Mouse (Mus musculus): ENCODE measurements at regions not wholly inside any gene's neighbourhood (a gene's known extent, or its start where the extent isn't known, plus 50 kb on each side); places are given as distances from the start of the nearest gene placed in this dataset.

GRCm38 (mm10) chr17:4301142-4301853 lies 605.2 kb upstream of the Nox3 start:
- DNase-seq (ENCODE audit: low spot score): no peak

GRCm38 (mm10) chr17:4311785-4312379 lies 615.8 kb upstream of the Nox3 start:
- DNase-seq (ENCODE audit: low spot score): no peak

GRCm38 (mm10) chr17:4319141-4319540 lies 623.1 kb upstream of the Nox3 start:
- DNase-seq (ENCODE audit: low spot score): no peak

GRCm38 (mm10) chr17:4328810-4329209 lies 632.7 kb upstream of the Nox3 start:
- no peak for DNase-seq (ENCODE audit: low spot score)

- DNase-seq (ENCODE audit: low spot score): no peak
Observed at GRCm38 (mm10) chr17:4331650-4332049, 635.6 kb upstream of the Nox3 start.

- DNase-seq (ENCODE audit: low spot score): no peak
Observed at GRCm38 (mm10) chr17:4333091-4333490, 637.0 kb upstream of the Nox3 start.

- DNase-seq (ENCODE audit: low spot score): no peak
Observed at GRCm38 (mm10) chr17:4353018-4353417, 641.1 kb upstream of the Arid1b start.

- DNase-seq (ENCODE audit: low spot score): no peak
Observed at GRCm38 (mm10) chr17:4355506-4356218, 638.5 kb upstream of the Arid1b start.

- DNase-seq (ENCODE audit: low spot score): no peak
Observed at GRCm38 (mm10) chr17:4360413-4361320, 633.5 kb upstream of the Arid1b start.

- no peak for DNase-seq (ENCODE audit: low spot score)
Observed at GRCm38 (mm10) chr17:4365811-4366210, 628.3 kb upstream of the Arid1b start.

GRCm38 (mm10) chr17:4380449-4380848 lies 613.7 kb upstream of the Arid1b start:
- no peak for DNase-seq (ENCODE audit: low spot score)

- DNase-seq (ENCODE audit: low spot score): no peak
Observed at GRCm38 (mm10) chr17:4380873-4381272, 613.3 kb upstream of the Arid1b start.

GRCm38 (mm10) chr17:4381896-4382685 lies 612.0 kb upstream of the Arid1b start:
- no peak for DNase-seq (ENCODE audit: low spot score)

- DNase-seq (ENCODE audit: low spot score): no peak
Observed at GRCm38 (mm10) chr17:4382716-4383115, 611.4 kb upstream of the Arid1b start.

GRCm38 (mm10) chr17:4387616-4388015 lies 606.5 kb upstream of the Arid1b start:
- no peak for DNase-seq (ENCODE audit: low spot score)

GRCm38 (mm10) chr17:4390012-4390411 lies 604.1 kb upstream of the Arid1b start:
- no peak for DNase-seq (ENCODE audit: low spot score)

- no peak for DNase-seq (ENCODE audit: low spot score)
Observed at GRCm38 (mm10) chr17:4390577-4390976, 603.6 kb upstream of the Arid1b start.

GRCm38 (mm10) chr17:4391210-4391609 lies 602.9 kb upstream of the Arid1b start:
- no peak for DNase-seq (ENCODE audit: low spot score)

GRCm38 (mm10) chr17:4396119-4396518 lies 598.0 kb upstream of the Arid1b start:
- no peak for DNase-seq (ENCODE audit: low spot score)

- no peak for DNase-seq (ENCODE audit: low spot score)
Observed at GRCm38 (mm10) chr17:4417686-4418085, 576.4 kb upstream of the Arid1b start.

GRCm38 (mm10) chr17:4424451-4425168 lies 569.5 kb upstream of the Arid1b start:
- DNase-seq (ENCODE audit: low spot score): no peak
